ENCODE assay signal across 33 mouse cellular contexts in genomic region chr10:68344211-68344610, GRCm38 (mm10).
"Had no signal": no experiment of that assay in that cellular context is flagged by ENCODE, and none has a peak within 500 bp of the region (broad histone marks: within the 10 kb centered on the region; RNA-seq: fewer than 3 reads in every experiment).

No protein-coding gene starts in this region.

- H3K27ac ChIP-seq: heart, embryonic 10.5 days; heart, embryonic 13.5 days; heart, embryonic 15.5 days; hindbrain, embryonic 10.5 days; hindbrain, embryonic 12.5 days; hindbrain, embryonic 13.5 days; hindbrain, embryonic 14.5 days; hindbrain, embryonic 15.5 days; hindbrain, postnatal 0 days; intestine, embryonic 15.5 days; kidney, postnatal 0 days; layer of hippocampus, adult 2 months; left cerebral cortex, adult 2 months had no signal

- H3K4me2 ChIP-seq: heart, embryonic 11.5 days; heart, embryonic 12.5 days; heart, embryonic 13.5 days; heart, embryonic 15.5 days; hindbrain, embryonic 12.5 days; hindbrain, embryonic 13.5 days; hindbrain, embryonic 14.5 days; hindbrain, embryonic 15.5 days; intestine, embryonic 15.5 days; kidney, embryonic 15.5 days had no signal

- H3K9me3 ChIP-seq: hindbrain, embryonic 15.5 days; intestine, embryonic 15.5 days had no signal

- DNase-seq: heart, postnatal 10 days; heart, postnatal 36 days; heart, postnatal 4 days; kidney, adult 11 months; kidney, adult 18-20 months; kidney, adult 2 months; kidney, adult 8-10 months; kidney, adult 9 months; kidney, postnatal 10 days; kidney, postnatal 14 days; kidney, postnatal 25 days; kidney, postnatal 36 days; kidney, postnatal 4 days; layer of hippocampus, adult 9-11 months; layer of hippocampus, postnatal 36 days had no signal

- H3K4me1 ChIP-seq: hindbrain, embryonic 12.5 days; hindbrain, embryonic 13.5 days; hindbrain, embryonic 15.5 days; intestine, embryonic 15.5 days had no signal

- H3K9ac ChIP-seq: heart, embryonic 12.5 days; heart, embryonic 13.5 days; heart, embryonic 15.5 days; hindbrain, embryonic 12.5 days; hindbrain, embryonic 13.5 days; hindbrain, embryonic 14.5 days; hindbrain, embryonic 15.5 days; intestine, embryonic 15.5 days; kidney, embryonic 15.5 days had no signal

- H3K27me3 ChIP-seq: heart, embryonic 12.5 days; heart, embryonic 13.5 days; heart, embryonic 15.5 days; hindbrain, embryonic 12.5 days; hindbrain, embryonic 13.5 days; hindbrain, embryonic 15.5 days; intestine, embryonic 15.5 days; kidney, embryonic 15.5 days had no signal

- H3K36me3 ChIP-seq: heart, embryonic 10.5 days; heart, embryonic 12.5 days; heart, embryonic 13.5 days; heart, embryonic 15.5 days; hindbrain, embryonic 10.5 days; hindbrain, embryonic 12.5 days; hindbrain, embryonic 13.5 days; hindbrain, embryonic 15.5 days; intestine, embryonic 15.5 days; kidney, embryonic 15.5 days had no signal

- ATAC-seq: hindbrain, embryonic 16.5 days; hindbrain, postnatal 0 days; inflammation-experienced regulatory T-cells, adult 6 months had no signal

- H3K4me3 ChIP-seq: heart, embryonic 10.5 days; heart, embryonic 12.5 days; heart, embryonic 13.5 days; heart, embryonic 15.5 days; hindbrain, embryonic 10.5 days; hindbrain, embryonic 12.5 days; hindbrain, embryonic 13.5 days; hindbrain, embryonic 15.5 days; intestine, embryonic 15.5 days; kidney, embryonic 15.5 days; layer of hippocampus, adult 2 months; left cerebral cortex, adult 2 months had no signal
